8 mouse cellular contexts compared by ENCODE assay signal in the genomic region with DNA sequence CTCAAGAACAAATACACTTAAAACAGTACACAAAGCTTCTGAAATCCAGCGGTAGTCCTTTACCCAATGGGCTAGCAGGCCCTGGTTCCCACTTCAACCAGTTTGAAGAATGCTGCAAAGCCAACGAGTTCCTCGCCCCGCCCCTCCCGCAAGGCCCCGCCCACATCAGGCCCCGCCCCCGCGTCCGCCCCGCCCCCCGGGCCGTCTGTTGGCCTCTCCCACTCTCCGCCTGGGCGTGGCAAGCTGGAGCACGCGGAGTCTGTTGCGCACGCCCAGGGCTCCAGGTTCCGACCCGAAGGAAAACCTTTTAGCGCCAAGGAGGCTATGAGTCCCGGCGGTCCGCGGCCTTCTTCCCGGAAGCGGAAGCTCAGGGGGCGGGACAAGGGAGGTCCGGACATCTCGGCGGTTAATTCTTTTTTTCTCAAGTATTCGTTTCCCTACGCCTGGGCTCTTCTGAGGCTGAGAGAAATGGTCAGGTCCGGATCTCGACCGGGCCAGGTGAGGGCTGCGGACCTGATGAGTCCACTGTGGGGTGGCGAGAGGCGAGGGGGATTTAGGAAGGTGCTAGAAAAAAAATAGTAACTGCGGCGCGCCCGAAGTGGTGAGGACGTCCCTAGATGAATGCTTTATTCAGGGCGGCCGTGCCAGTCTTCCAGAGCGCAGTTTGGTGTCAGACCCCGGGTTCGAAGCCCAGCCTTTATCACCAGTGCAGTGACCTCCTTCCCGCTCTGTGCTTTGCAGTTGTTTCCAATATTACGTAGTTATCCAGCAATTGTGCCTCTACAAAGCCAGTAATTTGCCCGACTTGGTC. TPM values are rescaled to one million over a fixed set of nuclear protein-coding genes. Genes with fewer than 3 reads are reported as not detected.
DNase-seq lines count a peak whose midpoint lies in the region; ATAC-seq lines count a peak whose summit lies in the region.

Ccdc14 (plus strand) TSS at position 283 of the 811 bp plus-strand sequence.

- H3K36me3 ChIP-seq in heart, embryonic 13.5 days = 0 out of 2 replicates have a peak, but pooled peaks cover under 1% of the 10 kb centered on the region
- peaks cover 4% of the 10 kb centered on the region; the same call in 1 of the 2 replicates for H3K36me3 ChIP-seq in liver, embryonic 12.5 days
- no peaks in the 10 kb centered on the region for H3K36me3 ChIP-seq in stomach, embryonic 15.5 days

- DNase-seq in CD4-positive helper T cell, adult 2 months (ENCODE audit: low read depth, low spot score) = peak; percentile 90
- DNase-seq in brain, embryonic 18.5 days (ENCODE audit: low read depth, low spot score) = peak; percentile 66
- peak; percentile 94 for DNase-seq in kidney, postnatal 10 days
- DNase-seq in natural killer cell, adult 2 months (ENCODE audit: low spot score in 2 of 2) = peak; percentile 78 to 83

- H3K9me3 ChIP-seq in heart, embryonic 13.5 days = no peaks in the 10 kb centered on the region
- no peaks in the 10 kb centered on the region for H3K9me3 ChIP-seq in liver, embryonic 12.5 days (replicated peaks)
- H3K9me3 ChIP-seq in stomach, embryonic 15.5 days = no peaks in the 10 kb centered on the region

- peak within 1 kb of the TSS; percentile 75 for H3K27ac ChIP-seq in heart, embryonic 13.5 days (replicated peaks)
- H3K27ac ChIP-seq in liver, embryonic 12.5 days = peak within 1 kb of the TSS; percentile 83
- H3K27ac ChIP-seq in stomach, embryonic 15.5 days = peak within 1 kb of the TSS; percentile 88

- peak within 1 kb of the TSS; percentile 93 for H3K4me2 ChIP-seq in heart, embryonic 13.5 days
- peak within 1 kb of the TSS; percentile 82 for H3K4me2 ChIP-seq in liver, embryonic 12.5 days
- H3K4me2 ChIP-seq in stomach, embryonic 15.5 days = peak within 1 kb of the TSS; percentile 84

- H3K4me3 ChIP-seq in heart, embryonic 13.5 days = peak within 1 kb of the TSS; percentile 71
- H3K4me3 ChIP-seq in liver, embryonic 12.5 days = peak within 1 kb of the TSS; percentile 70
- H3K4me3 ChIP-seq in stomach, embryonic 15.5 days (replicated peaks) = peak within 1 kb of the TSS; percentile 69

- peak; percentile 97 for ATAC-seq in erythroid progenitor cell, adult 5-6 weeks (replicated peaks; ENCODE audit: low FRiP score, poor library complexity, severe bottlenecking)
- ATAC-seq in heart, embryonic 13.5 days (ENCODE audit: extremely low read depth, insufficient number of reproducible peaks, low FRiP score, low TSS enrichment) = peak; percentile 90
- ATAC-seq in liver, embryonic 12.5 days = peak; percentile 93
- ATAC-seq in stomach, embryonic 15.5 days (ENCODE audit: insufficient read depth, low FRiP score, low read depth) = peak; percentile 92

- no peaks in the 10 kb centered on the region for H3K27me3 ChIP-seq in heart, embryonic 13.5 days (replicated peaks)
- peaks cover 8% of the 10 kb centered on the region; the same call in 1 of the 2 replicates for H3K27me3 ChIP-seq in liver, embryonic 12.5 days (replicated peaks)
- no peaks in the 10 kb centered on the region for H3K27me3 ChIP-seq in stomach, embryonic 15.5 days (replicated peaks)

- peaks cover 14% of the 10 kb centered on the region for H3K4me1 ChIP-seq in heart, embryonic 13.5 days
- H3K4me1 ChIP-seq in liver, embryonic 12.5 days = peaks cover 24% of the 10 kb centered on the region
- H3K4me1 ChIP-seq in stomach, embryonic 15.5 days = 0 out of 2 replicates have a peak, but pooled peaks cover 5% of the 10 kb centered on the region

- H3K9ac ChIP-seq in heart, embryonic 13.5 days = peak within 1 kb of the TSS; percentile 88
- peak within 1 kb of the TSS; percentile 75 for H3K9ac ChIP-seq in liver, embryonic 12.5 days
- peak within 1 kb of the TSS; percentile 58 for H3K9ac ChIP-seq in stomach, embryonic 15.5 days

- under 1% methylated on average over 53 of the region's 53 CpGs for WGBS in heart, embryonic 13.5 days
- WGBS in liver, embryonic 12.5 days (ENCODE audit: insufficient replicate concordance) = under 1% methylated on average over 53 of the region's 53 CpGs
- 1% methylated on average over 53 of the region's 53 CpGs for WGBS in stomach, embryonic 15.5 days

RNA-seq across cellular contexts. Expression of gene Ccdc14, which starts in this region (rescaled TPM):
- 2.1 and 5.0 TPM in 2 replicates for total RNA-seq in erythroid progenitor cell, adult 5-6 weeks (2015; ENCODE audit: low replicate concordance)
- 4.1 and 6.1 TPM in 2 replicates for total RNA-seq in erythroid progenitor cell, adult 5-6 weeks (2017; ENCODE audit: low replicate concordance)
- 4.9 and 5.5 TPM in 2 replicates for polyA plus RNA-seq in heart, embryonic 13.5 days (2015; fragmentation: Nextera tagmentation; extraction: Ambion mirVana)
- polyA plus RNA-seq in liver, embryonic 12.5 days (2016; fragmentation: Nextera tagmentation; extraction: Ambion mirVana) = 4.4 and 4.6 TPM in 2 replicates
- polyA plus RNA-seq in stomach, embryonic 15.5 days (2015; fragmentation: Nextera tagmentation; extraction: Ambion mirVana) = 5.2 and 6.5 TPM in 2 replicates

Comparison
In these comparisons a context has a peak if more than half of its experiments do, and no peak if none do; other contexts are left out.
1. Peak in every context shown above with its lines: DNase-seq, ATAC-seq, H3K4me3 ChIP-seq and H3K27ac ChIP-seq.